Mouse (Mus musculus): ENCODE results near the gene Cpsf4l.

Gene Cpsf4l

GRCm38 (mm10) chr11:113705966-113706652 is 3.7 kb downstream of the Cpsf4l start:
- DNase-seq (ENCODE audit: low read depth, low spot score), result no peak

GRCm38 (mm10) chr11:113703758-113704157 is 6.1 kb downstream of the Cpsf4l start:
- DNase-seq (ENCODE audit: low read depth, low spot score), result no peak

- no peak for DNase-seq (ENCODE audit: low read depth, low spot score)
Observed at GRCm38 (mm10) chr11:113699643-113700042, 10.2 kb downstream of the Cpsf4l start.

GRCm38 (mm10) chr11:113698013-113698545 is 11.7 kb downstream of the Cpsf4l start:
- no peak for DNase-seq (ENCODE audit: low read depth, low spot score)

- no peak for DNase-seq (ENCODE audit: low read depth, low spot score)
Observed at GRCm38 (mm10) chr11:113697571-113697970, 12.2 kb downstream of the Cpsf4l start.

GRCm38 (mm10) chr11:113691851-113692250 is 18.0 kb downstream of the Cpsf4l start:
- DNase-seq (ENCODE audit: low read depth, low spot score), result no peak

- DNase-seq (ENCODE audit: low read depth, low spot score), result no peak
Observed at GRCm38 (mm10) chr11:113691318-113691717, 18.5 kb downstream of the Cpsf4l start.

- DNase-seq (ENCODE audit: low read depth, low spot score), result no peak
Observed at GRCm38 (mm10) chr11:113690506-113690905, 19.3 kb downstream of the Cpsf4l start.

GRCm38 (mm10) chr11:113687031-113687430 is 22.8 kb downstream of the Cpsf4l start:
- no peak for DNase-seq (ENCODE audit: low read depth, low spot score)

GRCm38 (mm10) chr11:113684707-113685426 is 24.9 kb downstream of the Cpsf4l start:
- no peak for DNase-seq (ENCODE audit: low read depth, low spot score)

- peak; percentile 96 for DNase-seq (ENCODE audit: low read depth, low spot score)
Observed at GRCm38 (mm10) chr11:113683957-113684706, 25.7 kb downstream of the Cpsf4l start, which contains the start of the genes Fam104a and D11Wsu47e. Fam104a (minus strand) TSS chr11:113684155. D11Wsu47e (plus strand) TSS chr11:113684412.

- no peak for DNase-seq (ENCODE audit: low read depth, low spot score)
Observed at GRCm38 (mm10) chr11:113683627-113683956, 26.2 kb downstream of the Cpsf4l start.

GRCm38 (mm10) chr11:113682897-113683626 is 26.8 kb downstream of the Cpsf4l start:
- no peak for DNase-seq (ENCODE audit: low read depth, low spot score)

- DNase-seq (ENCODE audit: low read depth, low spot score), result no peak
Observed at GRCm38 (mm10) chr11:113681979-113682378, 27.8 kb downstream of the Cpsf4l start.

GRCm38 (mm10) chr11:113680954-113681353 is 28.9 kb downstream of the Cpsf4l start:
- no peak for DNase-seq (ENCODE audit: low read depth, low spot score)

- DNase-seq (ENCODE audit: low read depth, low spot score), result no peak
Observed at GRCm38 (mm10) chr11:113678373-113678772, 31.4 kb downstream of the Cpsf4l start.

GRCm38 (mm10) chr11:113677378-113677777 is 32.4 kb downstream of the Cpsf4l start:
- DNase-seq (ENCODE audit: low read depth, low spot score), result no peak

- no peak for DNase-seq (ENCODE audit: low read depth, low spot score)
Observed at GRCm38 (mm10) chr11:113676847-113677246, 33.0 kb downstream of the Cpsf4l start.

- DNase-seq (ENCODE audit: low read depth, low spot score), result no peak
Observed at GRCm38 (mm10) chr11:113674595-113674994, 35.2 kb downstream of the Cpsf4l start.

GRCm38 (mm10) chr11:113673614-113674013 is 36.2 kb downstream of the Cpsf4l start:
- no peak for DNase-seq (ENCODE audit: low read depth, low spot score)

- no peak for DNase-seq (ENCODE audit: low read depth, low spot score)
Observed at GRCm38 (mm10) chr11:113669711-113670110, 40.1 kb downstream of the Cpsf4l start.
